Mouse (Mus musculus): ENCODE results near the gene Arpc2. TPM values are rescaled to one million over a fixed set of nuclear protein-coding genes. Genes with fewer than 3 reads are reported as not detected.

Gene Arpc2
- polyA plus RNA-seq, 1 experiment from 2014 or later, result 381 TPM

DNA sequence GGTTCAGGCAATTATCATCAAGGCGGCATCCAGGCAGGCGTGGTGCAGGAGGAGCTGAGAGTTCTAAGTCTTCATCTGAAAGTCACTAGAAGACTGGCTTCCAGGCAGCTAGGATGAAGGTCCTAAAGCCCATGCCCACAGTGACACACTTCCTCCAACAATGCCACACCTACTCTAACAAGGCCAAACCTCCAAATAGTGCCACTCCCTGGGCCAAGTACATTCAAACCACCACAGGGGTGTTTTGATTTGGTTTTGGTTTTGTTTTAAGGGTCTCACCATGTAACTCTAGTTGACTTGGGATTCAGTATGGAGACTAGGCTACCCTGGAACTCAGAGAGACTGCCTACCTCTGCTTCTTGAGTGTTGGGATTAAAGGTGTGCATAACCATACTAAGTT, 69.6 kb downstream of the Arpc2 start, which contains the start of gene Tmbim1:
TSS of gene Tmbim1 (minus strand) at position 101 of the 400 bp plus-strand sequence.
- peak within 1 kb of the TSS; percentile 85 for H3K4me2 ChIP-seq (replicated peaks)
- H3K27me3 ChIP-seq, result no peaks in the 10 kb centered on the region
- H3K9me3 ChIP-seq, result no peaks in the 10 kb centered on the region
- WGBS, result 58% methylated on average over 2 of the region's 2 CpGs
- H3K36me3 ChIP-seq, result no peaks in the 10 kb centered on the region
- H3K27ac ChIP-seq, result no peak within 1 kb of the TSS
- H3K4me3 ChIP-seq, result peak within 1 kb of the TSS; percentile 61
- ATAC-seq (ENCODE audit: insufficient number of reproducible peaks, insufficient read depth, low FRiP score, low TSS enrichment), result no peak
- H3K4me1 ChIP-seq, result peaks cover 4% of the 10 kb centered on the region; the same call in 1 of the 2 replicates
- H3K9ac ChIP-seq, result no peak within 1 kb of the TSS

GRCm38 (mm10) chr1:74307146-74307545, 71.3 kb downstream of the Arpc2 start:
- WGBS, result 77% methylated on average over 1 of the region's 1 CpGs
- Histone ChIP-seq H3K36me3 (no peaks in the 10 kb centered on the region), H3K27me3 (no peaks in the 10 kb centered on the region), H3K27ac (no peak overlapping the region), H3K9ac (no peak overlapping the region), H3K4me3 (no peak overlapping the region), H3K4me2 (replicated peaks) (no peak overlapping the region), H3K9me3 (no peaks in the 10 kb centered on the region), H3K4me1 (peaks cover 4% of the 10 kb centered on the region; the same call in 1 of the 2 replicates)
- ATAC-seq (ENCODE audit: insufficient number of reproducible peaks, insufficient read depth, low FRiP score, low TSS enrichment), result no peak

GRCm38 (mm10) chr1:74308001-74308964, 72.4 kb downstream of the Arpc2 start:
- ATAC-seq (ENCODE audit: insufficient number of reproducible peaks, insufficient read depth, low FRiP score, low TSS enrichment), result no peak
- no peak overlapping the region for H3K27ac ChIP-seq
- H3K9me3 ChIP-seq, result no peaks in the 10 kb centered on the region
- 71% methylated on average over 10 of the region's 10 CpGs for WGBS
- no peak overlapping the region for H3K4me3 ChIP-seq
- no peak overlapping the region for H3K9ac ChIP-seq
- H3K4me2 ChIP-seq (replicated peaks), result no peak overlapping the region
- no peaks in the 10 kb centered on the region for H3K36me3 ChIP-seq
- H3K27me3 ChIP-seq, result no peaks in the 10 kb centered on the region
- H3K4me1 ChIP-seq, result 0 out of 2 replicates have a peak, but pooled peaks cover 4% of the 10 kb centered on the region

- H3K4me2 ChIP-seq (replicated peaks), result no peak overlapping the region
- H3K27ac ChIP-seq, result no peak overlapping the region
- H3K9ac ChIP-seq, result no peak overlapping the region
- H3K36me3 ChIP-seq, result no peaks in the 10 kb centered on the region
- H3K9me3 ChIP-seq, result no peaks in the 10 kb centered on the region
- no peaks in the 10 kb centered on the region for H3K27me3 ChIP-seq
- H3K4me3 ChIP-seq, result no peak overlapping the region
- no peaks in the 10 kb centered on the region for H3K4me1 ChIP-seq
- WGBS, result 23% methylated on average over 3 of the region's 3 CpGs
- ATAC-seq (ENCODE audit: insufficient number of reproducible peaks, insufficient read depth, low FRiP score, low TSS enrichment), result no peak
These were observed 73.9 kb downstream of the Arpc2 start for GRCm38 (mm10) chr1:74309767-74310166.

GRCm38 (mm10) chr1:74313049-74313692, 77.3 kb downstream of the Arpc2 start:
- H3K27me3 ChIP-seq, result no peaks in the 10 kb centered on the region
- no peaks in the 10 kb centered on the region for H3K4me1 ChIP-seq
- no peak overlapping the region for H3K9ac ChIP-seq
- no peak for ATAC-seq (ENCODE audit: insufficient number of reproducible peaks, insufficient read depth, low FRiP score, low TSS enrichment)
- no peak overlapping the region for H3K4me3 ChIP-seq
- H3K36me3 ChIP-seq, result no peaks in the 10 kb centered on the region
- H3K9me3 ChIP-seq, result no peaks in the 10 kb centered on the region
- H3K27ac ChIP-seq, result no peak overlapping the region
- no peak overlapping the region for H3K4me2 ChIP-seq (replicated peaks)
- 5% methylated on average over 3 of the region's 3 CpGs for WGBS

- WGBS, result 87% methylated on average over 3 of the region's 3 CpGs
- no peak for ATAC-seq (ENCODE audit: insufficient number of reproducible peaks, insufficient read depth, low FRiP score, low TSS enrichment)
- Histone ChIP-seq H3K4me1 (no peaks in the 10 kb centered on the region), H3K9me3 (no peaks in the 10 kb centered on the region), H3K36me3 (no peaks in the 10 kb centered on the region), H3K27me3 (no peaks in the 10 kb centered on the region), H3K4me2 (replicated peaks) (no peak overlapping the region), H3K4me3 (no peak overlapping the region), H3K27ac (no peak overlapping the region), H3K9ac (no peak overlapping the region)
These were observed 78.9 kb downstream of the Arpc2 start for GRCm38 (mm10) chr1:74314796-74315195.

GRCm38 (mm10) chr1:74316114-74316827, 80.4 kb downstream of the Arpc2 start:
- no peaks in the 10 kb centered on the region for H3K9me3 ChIP-seq
- H3K36me3 ChIP-seq, result no peaks in the 10 kb centered on the region
- no peaks in the 10 kb centered on the region for H3K4me1 ChIP-seq
- H3K27ac ChIP-seq, result no peak overlapping the region
- H3K27me3 ChIP-seq, result no peaks in the 10 kb centered on the region
- H3K4me2 ChIP-seq (replicated peaks), result no peak overlapping the region
- WGBS, result 70% methylated on average over 4 of the region's 4 CpGs
- H3K9ac ChIP-seq, result no peak overlapping the region
- no peak overlapping the region for H3K4me3 ChIP-seq
- no peak for ATAC-seq (ENCODE audit: insufficient number of reproducible peaks, insufficient read depth, low FRiP score, low TSS enrichment)

MicroRNAs encoded within 50 kb of the gene (microRNA counts, 519-probe panel; counts per million panel counts)
- 460 counts per million, percentile 65 among the panel's probes with 10 or more counts for microRNA mmu-miR-1928

Small RNAs within 50 kb of the gene (microRNA-seq; reads per million reads assigned to microRNA genes)
- not detected for gene Mir1928

Other genes starting within 250 kb of the Arpc2 start
- 38.8 and 39.4 TPM in 2 replicates for gene Tns1, start 111.6 kb upstream of the Arpc2 start, polyA plus RNA-seq (2016; fragmentation: Nextera tagmentation; extraction: Ambion mirVana)
- gene Rufy4, start 110.5 kb upstream of the Arpc2 start, polyA plus RNA-seq (2016; fragmentation: Nextera tagmentation; extraction: Ambion mirVana), result 0.22 and 0.26 TPM in 2 replicates
- 0.08 and 0.10 TPM in 2 replicates for gene Cxcr2, start 82.1 kb upstream of the Arpc2 start, polyA plus RNA-seq (2016; fragmentation: Nextera tagmentation; extraction: Ambion mirVana)
- not detected in 2 replicates for gene Cxcr1, start 41.5 kb upstream of the Arpc2 start, polyA plus RNA-seq (2016; fragmentation: Nextera tagmentation; extraction: Ambion mirVana)
- gene Gpbar1, start 42.5 kb downstream of the Arpc2 start, polyA plus RNA-seq (2016; fragmentation: Nextera tagmentation; extraction: Ambion mirVana), result not detected in 2 replicates
- 211 and 213 TPM in 2 replicates for gene Aamp, start 48.7 kb downstream of the Arpc2 start, polyA plus RNA-seq (2016; fragmentation: Nextera tagmentation; extraction: Ambion mirVana)
- gene Pnkd, start 48.8 kb downstream of the Arpc2 start, polyA plus RNA-seq (2016; fragmentation: Nextera tagmentation; extraction: Ambion mirVana), result 106 TPM in 2 replicates
- gene Tmbim1, start 69.5 kb downstream of the Arpc2 start, polyA plus RNA-seq (2016; fragmentation: Nextera tagmentation; extraction: Ambion mirVana), result 18.4 and 20.1 TPM in 2 replicates
- gene Catip, start 126.0 kb downstream of the Arpc2 start, polyA plus RNA-seq (2016; fragmentation: Nextera tagmentation; extraction: Ambion mirVana), result 0.93 and 0.98 TPM in 2 replicates
- 4.1 and 5.0 TPM in 2 replicates for gene Slc11a1, start 139.1 kb downstream of the Arpc2 start, polyA plus RNA-seq (2016; fragmentation: Nextera tagmentation; extraction: Ambion mirVana)
- gene Ctdsp1, start 155.4 kb downstream of the Arpc2 start, polyA plus RNA-seq (2016; fragmentation: Nextera tagmentation; extraction: Ambion mirVana), result 75.7 and 78.9 TPM in 2 replicates
- 0.23 and 0.24 TPM in 2 replicates for gene Vil1, start 173.3 kb downstream of the Arpc2 start, polyA plus RNA-seq (2016; fragmentation: Nextera tagmentation; extraction: Ambion mirVana)